Mouse (Mus musculus) kidney, adult 2 months (tissue): ENCODE results near the gene Qser1. TPM values are rescaled to one million over a fixed set of nuclear protein-coding genes. Genes with fewer than 3 reads are reported as not detected.
A peak's percentile ranks its signal among the peaks of the same experiment; 100 is the strongest.
"Not testable (repeated sequence)": the region's sequence is repeated elsewhere in the genome, so short reads cannot be mapped to it uniquely, and the experiment has no call there.

ENCODE experiments used
- DNase-seq: peaks from one replicate; pipeline ENCODE4 v3.0.0; 2021
- H3K27ac ChIP-seq: fragments of 200-500 bp; 2 replicates; pipeline ENCODE4 v1.5.1; 2012; ENCODE audit warnings: low read depth, low read length, control low read depth, inconsistent platforms; ENCODE audit not compliant: insufficient read depth
- H3K27me3 ChIP-seq: fragments of 200-500 bp; replicated peaks from 2 replicates; pipeline ENCODE4 v1.6.1; 2012; ENCODE audit warnings: mild to moderate bottlenecking, moderate library complexity, low read length, inconsistent platforms; ENCODE audit not compliant: control insufficient read depth, insufficient read depth
- H3K36me3 ChIP-seq: fragments of 200-500 bp; 2 replicates; pipeline ENCODE4 v1.6.1; 2012; ENCODE audit warnings: mild to moderate bottlenecking, moderate library complexity, low read length, inconsistent platforms; ENCODE audit not compliant: control insufficient read depth, insufficient read depth
- H3K4me1 ChIP-seq: fragments of 200-500 bp; 2 replicates; pipeline ENCODE4 v1.6.1; 2011; ENCODE audit warnings: low read length; ENCODE audit not compliant: control insufficient read depth, insufficient read depth
- H3K4me3 ChIP-seq: fragments of 200-500 bp; 2 replicates; pipeline ENCODE4 v1.5.1; 2011; ENCODE audit warnings: mild to moderate bottlenecking, low read depth, low read length, control low read depth; ENCODE audit not compliant: insufficient read depth
- CTCF ChIP-seq: fragments of 200-500 bp; conservative IDR thresholded peaks from 2 replicates; pipeline ENCODE4 v1.5.1; 2011; ENCODE audit warnings: low read depth, mild to moderate bottlenecking, control low read depth, low read length, moderate library complexity, mixed read lengths; ENCODE audit not compliant: insufficient read depth, insufficient read length
- POLR2A ChIP-seq: fragments of 200-500 bp; IDR thresholded peaks from one replicate; pipeline ENCODE4 v1.6.1; 2011; ENCODE audit warnings: low read depth, low read length, control low read depth
- WGBS: fragments of 180-500 bp; shearing (Covaris S2); methylation state at CpG from one replicate; pipeline ENCODE4 v1.1.7; 2018; 5-methylcytosine and 5-hydroxymethylcytosine counted together
- polyA plus RNA-seq: library from polyadenylated mRNA; depleted of rRNA; stranded (reverse); fragments of >200 nt; gene quantifications from 2 replicates; pipeline ENCODE4 v1.2.3, GENCODE M21; 2012; rRNA removed

Gene Qser1
- polyA plus RNA-seq = 4.4 and 5.0 TPM in 2 replicates

DNA sequence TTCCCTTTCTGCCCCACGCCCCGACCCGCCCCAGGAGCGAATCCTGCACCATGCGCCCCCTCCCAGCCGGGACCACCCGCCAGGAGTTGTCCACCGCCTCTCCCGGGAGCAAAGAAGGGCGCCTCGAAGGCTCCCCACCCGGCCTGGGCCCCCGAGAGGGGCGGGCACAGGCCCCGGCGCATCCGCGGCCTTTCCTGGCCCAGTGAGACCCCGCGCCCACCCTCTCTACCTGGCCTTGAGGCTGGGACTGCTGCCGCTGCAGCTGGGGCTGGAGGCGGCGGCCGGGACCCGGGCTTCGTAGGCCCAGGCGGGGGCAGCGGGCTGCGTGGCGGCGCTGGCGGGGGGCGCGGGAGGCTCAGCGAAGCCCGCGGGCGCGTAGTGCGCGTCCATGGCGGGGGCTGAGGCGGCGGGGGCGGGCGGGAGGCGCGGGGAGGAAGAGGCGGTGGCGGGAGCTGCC lies at the start of gene Qser1:
Qser1 (minus strand) TSS at position 390 of the 457 bp plus-strand sequence.
- Histone ChIP-seq H3K4me3 (peak within 1 kb of the TSS; percentile 61), H3K27ac (peak within 1 kb of the TSS; percentile 66), H3K27me3 (no peaks in the 10 kb centered on the region), H3K4me1 (no peaks in the 10 kb centered on the region; the same call in 1 of the 2 replicates), H3K36me3 (no peaks in the 10 kb centered on the region)
- DNase-seq = no peak
- WGBS = 1% methylated on average over 44 of the region's 50 CpGs
- TF ChIP-seq POLR2A (no peak), CTCF (no peak)

DNA sequence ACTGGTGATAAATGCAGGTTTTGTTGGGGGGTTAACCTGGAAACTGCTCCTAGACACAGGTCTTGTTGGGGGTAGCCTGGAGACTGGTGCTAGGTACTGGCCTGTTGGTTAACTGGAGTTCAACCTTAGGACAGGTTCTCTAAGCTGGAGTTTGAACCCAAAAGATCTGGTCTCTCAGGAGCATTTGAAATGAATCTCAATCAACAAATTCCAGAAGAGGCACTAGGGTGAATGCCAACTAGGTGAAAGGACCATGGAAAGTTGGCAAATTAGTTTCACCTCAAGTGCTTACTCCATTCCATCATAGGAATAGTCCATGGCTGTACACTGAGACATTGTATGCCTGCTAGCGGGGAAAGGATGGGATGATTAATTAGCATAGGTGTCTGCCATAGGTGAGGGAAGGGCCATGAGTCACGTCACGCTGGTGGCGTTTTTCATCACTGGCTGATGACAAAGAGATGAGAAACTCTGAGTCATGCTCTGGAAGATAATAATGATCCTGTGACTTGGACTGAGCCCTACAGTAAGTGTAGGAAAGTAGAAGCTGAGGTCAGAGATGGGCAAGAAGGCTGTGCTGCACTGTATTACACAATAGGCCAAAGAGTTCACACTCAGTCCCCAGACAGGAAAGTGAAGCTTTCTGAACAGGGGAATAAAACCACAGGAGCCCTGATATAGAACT lies 47.8 kb upstream of the Qser1 start:
- no peaks in the 10 kb centered on the region for H3K36me3 ChIP-seq
- peaks cover 6% of the 10 kb centered on the region; the same call in 1 of the 2 replicates for H3K4me1 ChIP-seq
- H3K4me3 ChIP-seq = no peak overlapping the region
- 68% methylated on average over 4 of the region's 4 CpGs for WGBS
- peak overlapping the region; percentile 97 for H3K27ac ChIP-seq
- peak; percentile 92 for DNase-seq
- TF ChIP-seq POLR2A (no peak), CTCF (no peak)
- no peaks in the 10 kb centered on the region for H3K27me3 ChIP-seq

GRCm38 (mm10) chr2:104860426-104860825 lies 43.9 kb upstream of the Qser1 start:
- DNase-seq = peak; percentile 76
- Histone ChIP-seq H3K36me3 (no peaks in the 10 kb centered on the region), H3K27me3 (no peaks in the 10 kb centered on the region), H3K27ac (no peak overlapping the region), H3K4me1 (peaks cover 6% of the 10 kb centered on the region; the same call in 1 of the 2 replicates), H3K4me3 (no peak overlapping the region)
- TF ChIP-seq CTCF (no peak), POLR2A (no peak)
- WGBS = 59% methylated on average over 10 of the region's 10 CpGs

DNA sequence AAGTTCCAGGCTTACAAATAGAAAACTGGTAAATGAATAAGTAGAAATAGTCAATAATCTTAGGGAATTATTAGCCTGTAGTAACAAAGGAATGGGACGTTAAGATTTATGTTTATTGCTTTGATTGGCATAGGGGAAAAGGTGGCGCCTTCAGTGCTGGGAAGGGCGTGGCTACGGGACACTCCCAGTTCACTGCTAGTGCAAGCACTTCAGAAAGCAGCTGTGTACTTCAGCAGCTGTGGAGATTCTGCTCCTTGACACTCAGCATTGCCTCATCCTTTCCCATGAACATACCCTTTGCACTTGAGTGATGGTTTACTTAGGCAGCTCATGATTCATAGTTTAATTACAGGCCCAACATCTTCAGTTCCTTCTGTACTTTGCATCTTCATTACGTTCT lies 42.5 kb upstream of the Qser1 start:
- 55% methylated on average over 5 of the region's 5 CpGs for WGBS
- Histone ChIP-seq H3K4me3 (no peak overlapping the region), H3K36me3 (no peaks in the 10 kb centered on the region), H3K4me1 (peaks cover 6% of the 10 kb centered on the region; the same call in 1 of the 2 replicates), H3K27me3 (no peaks in the 10 kb centered on the region), H3K27ac (no peak overlapping the region)
- no peak for TF ChIP-seq POLR2A
- no peak for TF ChIP-seq CTCF
- peak; percentile 47 for DNase-seq

- WGBS = 87% methylated on average over 3 of the region's 3 CpGs
- not testable (repeated sequence) for H3K27ac ChIP-seq, DNase-seq, H3K36me3 ChIP-seq, H3K4me3 ChIP-seq, H3K27me3 ChIP-seq, H3K4me1 ChIP-seq
Measured at GRCm38 (mm10) chr2:104858083-104858482, 41.5 kb upstream of the Qser1 start.

GRCm38 (mm10) chr2:104856218-104856617 lies 39.7 kb upstream of the Qser1 start:
- 67% methylated on average over 1 of the region's 1 CpGs for WGBS
- DNase-seq = no peak
- TF ChIP-seq CTCF = no peak
- TF ChIP-seq POLR2A = no peak

DNA sequence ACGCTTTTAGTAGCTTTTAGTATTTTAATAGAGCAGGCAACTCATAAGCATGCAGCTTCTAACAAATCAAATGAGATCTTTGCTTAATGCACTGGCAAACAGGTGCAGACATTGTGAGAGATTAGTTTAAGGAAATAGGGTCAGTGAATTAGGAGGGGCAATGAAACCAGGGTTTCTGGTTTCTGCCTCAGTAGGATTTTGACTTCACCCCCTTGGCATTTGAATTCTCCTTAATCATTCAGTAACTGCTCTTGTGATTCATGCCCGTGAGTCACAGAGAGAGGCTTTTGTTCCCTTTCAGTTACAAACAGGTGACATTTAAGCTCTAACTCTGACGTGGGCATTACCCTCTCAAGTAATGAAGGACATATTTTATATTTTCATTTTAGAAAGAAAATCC lies 39.2 kb upstream of the Qser1 start:
- Histone ChIP-seq H3K27ac (no peak overlapping the region), H3K27me3 (no peaks in the 10 kb centered on the region), H3K4me3 (no peak overlapping the region), H3K36me3 (no peaks in the 10 kb centered on the region), H3K4me1 (no peaks in the 10 kb centered on the region)
- WGBS = 50% methylated on average over 3 of the region's 3 CpGs
- TF ChIP-seq CTCF (no peak), POLR2A (no peak)
- no peak for DNase-seq

More at GRCm38 (mm10) chr2:104856218-104856617, 39.7 kb upstream of the Qser1 start:
- no peaks in the 10 kb centered on the region for H3K4me1 ChIP-seq
- no peak overlapping the region for H3K4me3 ChIP-seq
- H3K27me3 ChIP-seq = no peaks in the 10 kb centered on the region
- no peaks in the 10 kb centered on the region for H3K36me3 ChIP-seq
- no peak overlapping the region for H3K27ac ChIP-seq

GRCm38 (mm10) chr2:104854836-104855235 lies 38.3 kb upstream of the Qser1 start:
- no peak for DNase-seq
- TF ChIP-seq CTCF (no peak), POLR2A (no peak)
- H3K27me3 ChIP-seq = no peaks in the 10 kb centered on the region
- no peak overlapping the region for H3K27ac ChIP-seq
- 64% methylated on average over 1 of the region's 1 CpGs for whole genome bisulfite sequencing
- H3K4me1 ChIP-seq = no peaks in the 10 kb centered on the region
- H3K4me3 ChIP-seq = no peak overlapping the region
- H3K36me3 ChIP-seq = no peaks in the 10 kb centered on the region
